Mouse (Mus musculus) cerebellum, adult 2 months (tissue): Measurements from ENCODE around the gene Ncln. TPM values are rescaled to one million over a fixed set of nuclear protein-coding genes. Genes with fewer than 3 reads are reported as not detected.

Source experiments
- DNase-seq, 2 experiments: peaks; one replicate each; pipeline ENCODE4 v3.0.0; 2021
- H3K27ac ChIP-seq: fragments of 200-500 bp; 2 replicates; pipeline ENCODE4 v1.5.1; 2012; ENCODE audit warnings: low read length, control low read depth, inconsistent platforms; ENCODE audit not compliant: insufficient read depth
- H3K27me3 ChIP-seq: fragments of 200-500 bp; 2 replicates; pipeline ENCODE4 v1.6.1; 2012; ENCODE audit warnings: inconsistent platforms, mild to moderate bottlenecking, low read length, moderate library complexity; ENCODE audit not compliant: control insufficient read depth, insufficient read depth
- H3K4me1 ChIP-seq: fragments of 200-500 bp; 2 replicates; pipeline ENCODE4 v1.6.1; 2011; ENCODE audit warnings: low read length; ENCODE audit not compliant: control insufficient read depth, insufficient read depth
- H3K4me3 ChIP-seq: fragments of 200-500 bp; replicated peaks from 2 replicates; pipeline ENCODE3; 2011; ENCODE audit warnings: mild to moderate bottlenecking, low read depth, low read length, control low read depth; ENCODE audit not compliant: insufficient read depth
- CTCF ChIP-seq: fragments of 200-500 bp; IDR thresholded peaks from 2 replicates; pipeline ENCODE4 v1.5.1; 2011; ENCODE audit warnings: low read depth, mild to moderate bottlenecking, control low read depth, low read length, moderate library complexity, borderline replicate concordance; ENCODE audit not compliant: insufficient read depth
- POLR2A ChIP-seq: fragments of 200-500 bp; IDR thresholded peaks from 2 replicates; pipeline ENCODE4 v1.6.1; 2011; ENCODE audit warnings: low read length, control low read depth, borderline replicate concordance; ENCODE audit not compliant: insufficient read depth
- polyA plus RNA-seq: library from polyadenylated mRNA; depleted of rRNA; stranded (reverse); fragments of >200 nt; gene quantifications from 2 replicates; pipeline ENCODE4 v1.2.3, GENCODE M21; 2012; rRNA removed

Ncln gene
- polyA plus RNA-seq, 1 experiment, result 116 TPM

GRCm38 (mm10) chr10:81441019-81441418 lies 55.2 kb downstream of the Ncln start:
- Histone ChIP-seq H3K27ac (no peak overlapping the region), H3K27me3 (no peaks in the 10 kb centered on the region; the same call in 1 of the 2 replicates), H3K4me1 (peaks cover under 1% of the 10 kb centered on the region; the same call in 1 of the 2 replicates), H3K4me3 (no peak overlapping the region)
- DNase-seq, result peak in 1 of 2 experiments; percentile 30
- TF ChIP-seq POLR2A (no peak), CTCF (no peak)

Other genes starting within 250 kb of the Ncln start
- gene Matk, start 243.5 kb downstream of the Ncln start, polyA plus RNA-seq, result 124 and 141 TPM in 2 replicates
- gene Mrpl54, start 229.5 kb downstream of the Ncln start, polyA plus RNA-seq, result 81.4 and 84.9 TPM in 2 replicates
- 61.8 and 63.9 TPM in 2 replicates for gene Apba3, start 229.4 kb downstream of the Ncln start, polyA plus RNA-seq
- gene Tjp3, start 204.8 kb downstream of the Ncln start, polyA plus RNA-seq, result 0.51 and 1.2 TPM in 2 replicates
- 288 and 314 TPM in 2 replicates for gene Pip5k1c, start 203.4 kb downstream of the Ncln start, polyA plus RNA-seq
- 36.3 and 36.9 TPM in 2 replicates for gene Cactin, start 175.3 kb downstream of the Ncln start, polyA plus RNA-seq
- gene Tbxa2r, start 167.7 kb downstream of the Ncln start, polyA plus RNA-seq, result 2.2 and 3.2 TPM in 2 replicates
- gene Gipc3, start 153.1 kb downstream of the Ncln start, polyA plus RNA-seq, result 0.97 and 1.0 TPM in 2 replicates
- 42.7 and 43.4 TPM in 2 replicates for gene Hmg20b, start 145.9 kb downstream of the Ncln start, polyA plus RNA-seq
- gene Mfsd12, start 138.9 kb downstream of the Ncln start, polyA plus RNA-seq, result 34.8 and 35.0 TPM in 2 replicates
- gene 4930404N11Rik, start 130.6 kb downstream of the Ncln start, polyA plus RNA-seq, result 0.24 and 0.36 TPM in 2 replicates
- gene Fzr1, start 117.9 kb downstream of the Ncln start, polyA plus RNA-seq, result 75.8 and 81.5 TPM in 2 replicates
- 87.7 and 93.1 TPM in 2 replicates for gene Dohh, start 112.0 kb downstream of the Ncln start, polyA plus RNA-seq
- gene Gm48551, start 111.9 kb downstream of the Ncln start, polyA plus RNA-seq, result 10.2 and 10.8 TPM in 2 replicates
- 10.7 and 13.8 TPM in 2 replicates for gene Gm48552, start 107.4 kb downstream of the Ncln start, polyA plus RNA-seq
- gene Smim24, start 103.3 kb downstream of the Ncln start, polyA plus RNA-seq, result 1.2 and 1.7 TPM in 2 replicates
- 103 and 108 TPM in 2 replicates for gene Nfic, start 40.8 kb downstream of the Ncln start, polyA plus RNA-seq
- 57.3 and 60.6 TPM in 2 replicates for gene Celf5, start 13.7 kb downstream of the Ncln start, polyA plus RNA-seq
- gene S1pr4, start 3.7 kb upstream of the Ncln start, polyA plus RNA-seq, result 0.67 and 1.1 TPM in 2 replicates
- 1.3 and 1.4 TPM in 2 replicates for gene Gna15, start 27.8 kb upstream of the Ncln start, polyA plus RNA-seq
- gene Gna11, start 48.8 kb upstream of the Ncln start, polyA plus RNA-seq, result 105 and 107 TPM in 2 replicates
- gene Aes, start 63.1 kb upstream of the Ncln start, polyA plus RNA-seq, result 1,117 and 1,168 TPM in 2 replicates
- gene Tle2, start 78.2 kb upstream of the Ncln start, polyA plus RNA-seq, result 282 and 321 TPM in 2 replicates
- gene Tle6, start 104.7 kb upstream of the Ncln start, polyA plus RNA-seq, result 8.7 and 9.6 TPM in 2 replicates
- gene BC025920, start 109.9 kb upstream of the Ncln start, polyA plus RNA-seq, result 3.6 and 3.7 TPM in 2 replicates
- 35.4 and 38.5 TPM in 2 replicates for gene Sirt6, start 131.4 kb upstream of the Ncln start, polyA plus RNA-seq
- 121 and 130 TPM in 2 replicates for gene Ankrd24, start 132.1 kb upstream of the Ncln start, polyA plus RNA-seq
- 3.8 and 4.2 TPM in 2 replicates for gene Gm10778, start 152.7 kb upstream of the Ncln start, polyA plus RNA-seq
- 4.9 and 6.6 TPM in 2 replicates for gene Zfp433, start 208.4 kb upstream of the Ncln start, polyA plus RNA-seq